ENCODE assay signal across 16 mouse cellular contexts in genomic region chr14:84928161-84928560, GRCm38 (mm10).
DNase-seq lines count a peak whose midpoint lies in the region; ATAC-seq and TF ChIP-seq lines count a peak whose summit lies in the region.
"Had no signal": no experiment of that assay in that cellular context is flagged by ENCODE, and none has a peak within 500 bp of the region (broad histone marks: within the 10 kb centered on the region; RNA-seq: fewer than 3 reads in every experiment).

No protein-coding gene starts in this region.

- no peak overlapping the region for H3K4me3 ChIP-seq in kidney, postnatal 0 days (replicated peaks; ENCODE audit: low read depth, low read length)
- H3K4me3 ChIP-seq in kidney, embryonic 16.5 days (ENCODE audit: low read length), result no peak overlapping the region
- H3K4me3 ChIP-seq in midbrain, embryonic 14.5 days (replicated peaks; ENCODE audit: low read depth, low read length), result no peak overlapping the region
- no peak overlapping the region for H3K4me3 ChIP-seq in midbrain, embryonic 10.5 days
- H3K4me3 ChIP-seq in embryonic facial prominence, embryonic 14.5 days (ENCODE audit: low read depth, low read length), result no peak overlapping the region
- H3K4me3 ChIP-seq: stomach, embryonic 15.5 days had no signal

- no peak overlapping the region for H3K4me2 ChIP-seq in kidney, postnatal 0 days (ENCODE audit: low read length)
- no peak overlapping the region for H3K4me2 ChIP-seq in kidney, embryonic 16.5 days (replicated peaks; ENCODE audit: low read depth, low read length)
- H3K4me2 ChIP-seq in midbrain, embryonic 14.5 days (ENCODE audit: low read length), result no peak overlapping the region
- H3K4me2 ChIP-seq in embryonic facial prominence, embryonic 14.5 days (ENCODE audit: low read depth, low read length), result no peak overlapping the region
- H3K4me2 ChIP-seq: stomach, embryonic 15.5 days had no signal

- H3K36me3 ChIP-seq in kidney, postnatal 0 days (ENCODE audit: insufficient read depth, low read length), result no peaks in the 10 kb centered on the region
- no peaks in the 10 kb centered on the region for H3K36me3 ChIP-seq in kidney, embryonic 16.5 days (ENCODE audit: insufficient read depth, low read length)
- no peaks in the 10 kb centered on the region for H3K36me3 ChIP-seq in midbrain, embryonic 14.5 days (ENCODE audit: control insufficient read depth, insufficient read depth, low read length)
- no peaks in the 10 kb centered on the region for H3K36me3 ChIP-seq in midbrain, embryonic 10.5 days
- no peaks in the 10 kb centered on the region for H3K36me3 ChIP-seq in embryonic facial prominence, embryonic 14.5 days (ENCODE audit: control insufficient read depth, insufficient read depth, low read length)
- H3K36me3 ChIP-seq: stomach, embryonic 15.5 days had no signal

- no peak for TF ChIP-seq CTCF in kidney, postnatal 0 days (IDR thresholded peaks at IDR 0.05; ENCODE audit: low read depth)

- no peak overlapping the region for H3K9ac ChIP-seq in kidney, postnatal 0 days (ENCODE audit: low read depth, low read length)
- no peak overlapping the region for H3K9ac ChIP-seq in kidney, embryonic 16.5 days (replicated peaks; ENCODE audit: low read length)
- H3K9ac ChIP-seq in midbrain, embryonic 14.5 days (replicated peaks; ENCODE audit: low read length), result no peak overlapping the region
- no peak overlapping the region for H3K9ac ChIP-seq in embryonic facial prominence, embryonic 14.5 days (ENCODE audit: low read depth, low read length)
- H3K9ac ChIP-seq: stomach, embryonic 15.5 days had no signal

- DNase-seq in kidney, postnatal 0 days (ENCODE audit: low spot score), result peak; percentile 5
- peak; percentile 25 for DNase-seq in midbrain, embryonic 14.5 days
- DNase-seq in midbrain, embryonic 10.5 days (ENCODE audit: low spot score), result no peak
- peak; percentile 81 for DNase-seq in embryonic facial prominence, embryonic 14.5 days (ENCODE audit: low spot score)
- peak; percentile 44 for DNase-seq in retina, postnatal 1 day
- DNase-seq: adrenal gland, adult 2 months; gastrocnemius, postnatal 10 days; heart, postnatal 36 days; kidney, adult 11 months; kidney, postnatal 4 days; thymus, postnatal 4 days had no signal

- no peaks in the 10 kb centered on the region for H3K9me3 ChIP-seq in kidney, postnatal 0 days (replicated peaks; ENCODE audit: low read length)
- H3K9me3 ChIP-seq in kidney, embryonic 16.5 days (ENCODE audit: low read length), result no peaks in the 10 kb centered on the region
- H3K9me3 ChIP-seq in midbrain, embryonic 14.5 days (ENCODE audit: control insufficient read depth, low read length), result no peaks in the 10 kb centered on the region
- no peaks in the 10 kb centered on the region for H3K9me3 ChIP-seq in midbrain, embryonic 10.5 days (replicated peaks)
- H3K9me3 ChIP-seq in embryonic facial prominence, embryonic 14.5 days (ENCODE audit: control insufficient read depth, low read length), result no peaks in the 10 kb centered on the region
- H3K9me3 ChIP-seq: stomach, embryonic 15.5 days had no signal

- 46% methylated on average over 4 of the region's 4 CpGs for WGBS in kidney, postnatal 0 days
- 50% methylated on average over 4 of the region's 4 CpGs for WGBS in kidney, embryonic 16.5 days
- 45% methylated on average over 4 of the region's 4 CpGs for WGBS in midbrain, embryonic 14.5 days
- 74% methylated on average over 4 of the region's 4 CpGs for WGBS in midbrain, embryonic 10.5 days
- 37% methylated on average over 4 of the region's 4 CpGs for WGBS in embryonic facial prominence, embryonic 14.5 days

- no peak overlapping the region for H3K27ac ChIP-seq in kidney, postnatal 0 days
- no peak overlapping the region for H3K27ac ChIP-seq in kidney, embryonic 16.5 days (ENCODE audit: low read length)
- H3K27ac ChIP-seq in midbrain, embryonic 14.5 days (replicated peaks; ENCODE audit: low read depth, low read length), result no peak overlapping the region
- no peak overlapping the region for H3K27ac ChIP-seq in midbrain, embryonic 10.5 days (replicated peaks)
- no peak overlapping the region for H3K27ac ChIP-seq in embryonic facial prominence, embryonic 14.5 days (replicated peaks; ENCODE audit: low read depth, low read length)
- H3K27ac ChIP-seq: stomach, embryonic 15.5 days had no signal

- no peaks in the 10 kb centered on the region for H3K4me1 ChIP-seq in kidney, postnatal 0 days (replicated peaks; ENCODE audit: insufficient read depth, low read length)
- no peaks in the 10 kb centered on the region for H3K4me1 ChIP-seq in kidney, embryonic 16.5 days (ENCODE audit: insufficient read depth, low read length)
- H3K4me1 ChIP-seq in midbrain, embryonic 14.5 days (ENCODE audit: control insufficient read depth, insufficient read depth, low read length), result no peaks in the 10 kb centered on the region
- H3K4me1 ChIP-seq in midbrain, embryonic 10.5 days, result peaks cover 3% of the 10 kb centered on the region; the same call in 1 of the 2 replicates
- H3K4me1 ChIP-seq in embryonic facial prominence, embryonic 14.5 days (ENCODE audit: control insufficient read depth, insufficient read depth, low read length), result no peaks in the 10 kb centered on the region
- H3K4me1 ChIP-seq: stomach, embryonic 15.5 days had no signal

- no peaks in the 10 kb centered on the region for H3K27me3 ChIP-seq in kidney, postnatal 0 days (ENCODE audit: insufficient read depth, low read length)
- no peaks in the 10 kb centered on the region for H3K27me3 ChIP-seq in kidney, embryonic 16.5 days (ENCODE audit: insufficient read depth, low read length)
- no peaks in the 10 kb centered on the region for H3K27me3 ChIP-seq in midbrain, embryonic 14.5 days (ENCODE audit: control insufficient read depth, insufficient read depth, low read length)
- no peaks in the 10 kb centered on the region for H3K27me3 ChIP-seq in midbrain, embryonic 10.5 days (ENCODE audit: low read depth, poor library complexity, severe bottlenecking)
- no peaks in the 10 kb centered on the region for H3K27me3 ChIP-seq in embryonic facial prominence, embryonic 14.5 days (replicated peaks; ENCODE audit: control insufficient read depth, insufficient read depth, low read length)
- H3K27me3 ChIP-seq: CH12.LX; Patski; stomach, embryonic 15.5 days had no signal

- no peak for ATAC-seq in kidney, postnatal 0 days (replicated peaks; ENCODE audit: low FRiP score, low read depth)
- ATAC-seq in kidney, embryonic 16.5 days (ENCODE audit: low FRiP score, low TSS enrichment), result no peak
- no peak for ATAC-seq in midbrain, embryonic 14.5 days (ENCODE audit: low FRiP score, low TSS enrichment)
- peak; percentile 93 for ATAC-seq in embryonic facial prominence, embryonic 14.5 days (ENCODE audit: low read depth)
- no peak for ATAC-seq in megakaryocyte, adult 5-6 weeks (ENCODE audit: poor library complexity, severe bottlenecking)
- ATAC-seq: Patski had no signal
